Mouse (Mus musculus) forebrain, postnatal 0 days (tissue): ENCODE measurements around the gene Adamts9. TPM values are rescaled to one million over a fixed set of nuclear protein-coding genes. Genes with fewer than 3 reads are reported as not detected.
A peak's percentile ranks its signal among the peaks of the same experiment; 100 is the strongest.

ENCODE experiments used
- ATAC-seq: fragments of 200-750 bp; cut with Nextera tagmentation; 2 replicates; pipeline ENCODE4 v1.8.0; 2017; ENCODE audit warnings: mild to moderate bottlenecking, moderate library complexity
- DNase-seq: peaks from one replicate; pipeline ENCODE4 v3.0.0-alpha.2; 2015
- H3K27ac ChIP-seq: fragments of 300-500 bp; sonication (generic); 2 replicates; pipeline ENCODE4 v1.5.1; 2014; ENCODE audit warnings: low read depth, mild to moderate bottlenecking, antibody characterized with exemption, low read length, moderate library complexity, mixed read lengths
- H3K27me3 ChIP-seq: fragments of 300-500 bp; sonication (generic); 2 replicates; pipeline ENCODE4 v1.6.1; 2014; ENCODE audit warnings: mild to moderate bottlenecking, low read length, mixed read lengths; ENCODE audit not compliant: insufficient read depth
- H3K36me3 ChIP-seq: fragments of 300-500 bp; sonication (generic); 2 replicates; pipeline ENCODE4 v1.6.1; 2014; ENCODE audit warnings: mild to moderate bottlenecking, moderate library complexity; ENCODE audit not compliant: insufficient read depth
- H3K4me1 ChIP-seq: fragments of 300-500 bp; sonication (generic); 2 replicates; pipeline ENCODE4 v1.6.1; 2014; ENCODE audit warnings: antibody characterized with exemption; ENCODE audit not compliant: insufficient read depth
- H3K4me2 ChIP-seq: fragments of 300-500 bp; sonication (generic); 2 replicates; pipeline ENCODE4 v1.6.1; 2014; ENCODE audit warnings: low read depth, mild to moderate bottlenecking, moderate library complexity
- H3K4me3 ChIP-seq: fragments of 300-500 bp; sonication (generic); 2 replicates; pipeline ENCODE4 v1.5.1; 2014; ENCODE audit warnings: low read depth, low read length, mixed read lengths
- H3K9ac ChIP-seq: fragments of 300-500 bp; sonication (generic); 2 replicates; pipeline ENCODE4 v1.6.1; 2014; ENCODE audit warnings: mild to moderate bottlenecking
- H3K9me3 ChIP-seq: fragments of 300-500 bp; sonication (generic); 2 replicates; pipeline ENCODE4 v1.6.1; 2016; ENCODE audit warnings: low read length
- CTCF ChIP-seq: sonication (generic); IDR thresholded peaks from 2 replicates; pipeline ENCODE4 v1.5.1; 2016; ENCODE audit warnings: antibody characterized with exemption, control low read depth, low read depth
- WGBS: fragments of 180-500 bp; shearing (Covaris S2); extraction: QIAGEN DNeasy Blood & Tissue Kit; methylation state at CpG from one replicate; pipeline ENCODE4 v1.1.7; 2014; 5-methylcytosine and 5-hydroxymethylcytosine counted together
- polyA plus RNA-seq: library from polyadenylated mRNA; unstranded; fragments of >200 nt; fragmentation: Nextera tagmentation; extraction: Ambion mirVana; gene quantifications from 2 replicates; pipeline ENCODE4 v1.2.1, GENCODE M21; 2015
- total RNA-seq: library from RNA; depleted of rRNA; stranded (reverse); fragments of >200 nt; gene quantifications from 2 replicates; pipeline ENCODE4 v1.2.3, GENCODE M21; 2014

The Adamts9 gene
- total and polyA plus RNA-seq, 2 experiments from 2014 or later: 0.62 to 7.3 TPM

DNA sequence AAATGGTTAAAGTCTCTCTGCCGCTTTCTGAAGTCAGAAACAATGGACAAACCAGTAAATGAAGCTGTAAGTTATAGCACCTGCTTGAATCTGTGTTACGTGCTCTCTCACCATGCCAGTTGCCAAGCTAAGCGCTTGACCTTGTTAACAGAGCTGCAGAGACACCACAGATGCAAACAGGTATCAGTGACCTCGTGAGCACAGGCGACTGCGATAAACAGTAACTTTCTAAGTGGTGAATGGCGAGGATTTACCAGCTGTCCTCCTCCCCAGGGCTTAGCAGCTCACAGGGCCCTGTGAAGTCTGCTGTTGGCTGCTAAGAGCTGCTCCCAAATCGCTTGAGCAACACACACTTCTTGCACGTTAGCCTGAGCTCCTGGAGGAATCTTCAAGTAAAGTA, 80.7 kb downstream of the Adamts9 start:
- no peak for DNase-seq
- no peak for ATAC-seq
- 76% methylated on average over 9 of the region's 9 CpGs for WGBS
- no peak overlapping the region for H3K27ac ChIP-seq
- H3K36me3 ChIP-seq: no peaks in the 10 kb centered on the region
- no peak overlapping the region for H3K9ac ChIP-seq
- H3K4me1 ChIP-seq: no peaks in the 10 kb centered on the region
- no peak overlapping the region for H3K4me2 ChIP-seq
- H3K27me3 ChIP-seq: no peaks in the 10 kb centered on the region
- no peaks in the 10 kb centered on the region for H3K9me3 ChIP-seq
- H3K4me3 ChIP-seq: no peak overlapping the region
- TF ChIP-seq CTCF: no peak

DNA sequence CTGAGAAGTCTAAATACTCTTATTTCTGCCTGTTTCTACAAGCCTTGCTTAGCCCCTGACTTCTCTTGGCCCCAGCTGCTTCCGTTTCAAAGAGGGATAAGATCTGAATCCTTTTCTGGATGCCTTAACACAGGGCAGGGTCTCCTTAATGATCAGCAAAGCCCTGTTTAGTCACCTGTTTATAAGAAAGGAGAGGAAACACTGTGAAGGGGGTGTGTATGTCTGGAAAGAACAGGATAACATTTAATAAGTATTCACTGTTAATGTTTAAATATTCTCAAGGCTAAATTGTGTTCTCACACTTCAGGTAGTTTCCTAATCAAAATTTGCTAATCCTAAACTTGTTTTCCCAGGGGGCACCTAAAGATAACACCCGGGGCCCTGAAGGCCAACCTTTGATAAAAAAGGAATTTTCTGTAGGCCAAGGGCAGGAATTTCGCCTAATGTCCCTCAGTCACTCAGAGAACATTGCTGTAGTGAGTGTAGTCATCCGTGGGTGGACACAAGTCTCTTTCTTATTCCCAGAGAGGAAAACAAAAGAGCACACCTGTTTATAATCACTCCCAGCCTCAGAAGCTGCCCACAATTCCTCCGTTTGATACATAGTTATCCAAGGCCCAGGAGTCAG, 82.9 kb downstream of the Adamts9 start:
- ATAC-seq: no peak
- 75% methylated on average over 5 of the region's 5 CpGs for WGBS
- H3K9ac ChIP-seq: no peak overlapping the region

DNA sequence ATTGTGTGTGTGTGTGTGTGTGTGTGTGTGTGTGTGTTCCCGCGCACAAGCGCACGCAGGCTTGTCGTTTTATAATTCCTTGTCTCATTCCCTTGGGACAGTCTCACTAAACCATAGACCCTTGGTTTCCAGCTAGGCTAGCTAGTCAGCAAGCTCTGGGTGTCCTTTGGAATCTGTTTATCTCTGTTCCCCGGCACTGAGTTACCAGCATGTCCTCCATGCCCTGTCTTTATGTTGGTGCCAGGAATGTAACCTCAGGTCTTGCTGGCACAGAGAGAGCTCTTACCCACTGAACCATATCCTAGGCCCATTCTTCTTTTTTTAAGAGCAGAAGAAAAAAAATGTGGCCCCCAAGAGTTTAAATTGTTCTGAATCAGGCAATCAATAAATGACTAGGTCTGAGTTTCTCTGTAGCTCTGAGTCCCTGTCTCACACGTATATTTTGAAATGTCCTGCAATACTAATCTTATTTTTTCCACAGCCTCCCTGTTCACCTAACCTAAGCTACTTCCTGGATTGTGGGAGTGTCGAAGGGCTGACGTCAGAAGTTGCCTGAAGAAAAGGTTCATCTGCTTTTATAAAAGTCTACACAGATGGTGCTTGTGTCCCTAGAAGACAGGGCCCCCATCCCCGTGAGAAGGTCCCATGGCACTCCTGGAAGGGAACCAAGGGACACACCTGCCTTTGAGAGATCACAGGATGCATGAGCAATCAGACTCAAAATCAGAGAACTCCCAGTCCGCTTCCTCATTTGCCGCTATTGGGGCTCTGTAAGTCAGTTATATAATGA, 84.4 kb downstream of the Adamts9 start:
- 80% methylated on average over 12 of the region's 12 CpGs for WGBS
- no peak overlapping the region for H3K4me2 ChIP-seq
- no peak overlapping the region for H3K27ac ChIP-seq
- no peaks in the 10 kb centered on the region for H3K9me3 ChIP-seq
- no peak overlapping the region for H3K4me3 ChIP-seq
- H3K9ac ChIP-seq: no peak overlapping the region
- no peaks in the 10 kb centered on the region for H3K27me3 ChIP-seq
- no peak for TF ChIP-seq CTCF
- H3K36me3 ChIP-seq: no peaks in the 10 kb centered on the region
- DNase-seq (no peak), ATAC-seq (no peak)
- H3K4me1 ChIP-seq: no peaks in the 10 kb centered on the region

More for the DNA sequence above, 82.9 kb downstream of the Adamts9 start:
- Histone ChIP-seq H3K4me2 (no peak overlapping the region), H3K36me3 (no peaks in the 10 kb centered on the region), H3K9me3 (no peaks in the 10 kb centered on the region), H3K4me1 (no peaks in the 10 kb centered on the region), H3K4me3 (no peak overlapping the region), H3K27me3 (no peaks in the 10 kb centered on the region), H3K27ac (no peak overlapping the region)
- DNase-seq: no peak
- TF ChIP-seq CTCF: no peak

DNA sequence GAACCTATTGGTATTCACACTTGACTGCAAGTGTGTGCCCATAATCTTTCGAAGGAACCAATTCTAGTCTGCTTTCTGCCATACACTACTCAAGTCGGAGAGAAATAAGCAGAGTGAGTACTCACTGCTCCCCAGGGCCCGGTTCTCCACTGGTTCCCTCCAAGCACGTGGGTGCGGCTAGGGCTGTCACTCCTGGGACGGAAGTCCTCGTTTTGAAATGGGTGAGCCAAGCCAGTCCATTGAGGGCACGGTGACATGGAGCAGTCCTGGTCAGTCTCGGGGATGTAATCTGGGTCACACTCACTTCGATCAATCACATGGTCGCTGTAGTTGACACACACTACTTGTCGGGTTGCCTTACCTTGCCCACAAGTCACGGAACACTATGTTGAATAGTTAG, 85.5 kb downstream of the Adamts9 start:
- Histone ChIP-seq H3K9ac (no peak overlapping the region), H3K4me2 (no peak overlapping the region), H3K27ac (no peak overlapping the region), H3K9me3 (no peaks in the 10 kb centered on the region), H3K36me3 (no peaks in the 10 kb centered on the region), H3K4me1 (no peaks in the 10 kb centered on the region), H3K4me3 (no peak overlapping the region), H3K27me3 (no peaks in the 10 kb centered on the region)
- no peak for TF ChIP-seq CTCF
- WGBS: 93% methylated on average over 13 of the region's 13 CpGs
- no peak for ATAC-seq
- no peak for DNase-seq

DNA sequence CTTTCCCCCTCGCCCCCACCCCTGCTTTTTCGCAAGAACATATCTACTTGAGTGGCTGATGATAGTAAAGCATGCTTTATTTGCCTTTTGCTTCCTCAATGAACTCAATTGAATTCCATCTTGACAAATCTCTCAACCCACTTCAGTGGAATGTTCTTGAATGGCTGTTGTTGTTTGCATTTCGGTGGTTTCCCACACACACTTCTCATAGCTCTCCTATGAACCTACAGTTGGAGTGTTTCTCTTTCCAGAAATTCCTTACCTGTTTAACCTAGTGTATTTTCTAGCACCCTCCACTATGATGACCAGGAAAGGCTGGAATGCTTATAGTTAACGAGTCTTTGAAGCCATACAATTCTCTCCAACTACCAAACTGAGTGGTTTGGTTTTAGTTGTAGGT, 88.4 kb downstream of the Adamts9 start:
- H3K27ac ChIP-seq: no peak overlapping the region
- no peak for TF ChIP-seq CTCF
- no peak overlapping the region for H3K9ac ChIP-seq
- WGBS: 92% methylated on average over 4 of the region's 4 CpGs
- no peak for ATAC-seq
- DNase-seq: no peak
- H3K27me3 ChIP-seq: no peaks in the 10 kb centered on the region
- H3K4me3 ChIP-seq: no peak overlapping the region
- no peaks in the 10 kb centered on the region; the same call in 1 of the 2 replicates for H3K4me1 ChIP-seq
- no peaks in the 10 kb centered on the region for H3K9me3 ChIP-seq
- H3K4me2 ChIP-seq: no peak overlapping the region
- no peaks in the 10 kb centered on the region for H3K36me3 ChIP-seq

DNA sequence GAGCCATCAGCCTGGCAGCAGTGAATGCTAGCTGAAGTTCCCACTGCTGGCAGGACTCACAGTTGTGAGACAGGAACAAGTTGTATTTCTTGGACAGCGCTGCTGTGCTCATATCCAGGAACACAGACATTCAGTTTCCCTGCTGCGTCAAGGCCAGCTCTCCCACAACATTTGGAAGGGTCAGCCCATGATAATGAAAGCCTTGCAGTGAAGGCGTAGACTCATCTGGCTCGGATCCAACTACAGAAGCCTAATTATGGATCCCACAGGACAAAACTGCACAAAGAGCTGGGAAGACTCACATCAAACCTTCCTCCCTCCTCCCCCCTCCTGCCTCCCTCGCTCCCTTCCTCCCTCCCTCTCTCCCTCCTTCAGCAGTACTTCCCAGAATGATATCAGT, 93.0 kb downstream of the Adamts9 start:
- Histone ChIP-seq H3K9ac (no peak overlapping the region), H3K4me2 (no peak overlapping the region), H3K27ac (no peak overlapping the region), H3K9me3 (no peaks in the 10 kb centered on the region), H3K27me3 (no peaks in the 10 kb centered on the region), H3K4me3 (no peak overlapping the region), H3K36me3 (no peaks in the 10 kb centered on the region), H3K4me1 (no peaks in the 10 kb centered on the region; the same call in 1 of the 2 replicates)
- peak; percentile 70 for DNase-seq
- TF ChIP-seq CTCF: no peak
- peak; percentile 64 for ATAC-seq
- WGBS: 8% methylated on average over 5 of the region's 5 CpGs

DNA sequence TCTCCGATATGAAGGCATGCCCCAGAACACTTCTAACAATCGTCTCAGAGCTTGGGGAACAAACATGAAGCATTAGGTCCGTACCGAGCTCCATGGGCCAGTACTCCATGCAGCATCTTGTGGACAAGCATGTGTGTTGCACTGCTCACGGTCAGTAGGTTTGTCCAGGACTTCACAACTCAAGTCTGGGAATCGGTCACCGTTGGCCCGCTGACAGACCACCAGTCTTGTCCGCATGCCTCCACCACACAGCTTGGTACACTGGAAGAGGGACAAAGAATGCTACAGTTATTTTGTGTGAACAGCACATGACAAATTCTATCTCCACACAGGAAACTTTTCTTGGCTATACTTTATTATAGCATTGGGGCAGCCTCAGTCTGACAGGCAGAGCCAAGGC, 94.1 kb downstream of the Adamts9 start:
- Histone ChIP-seq H3K4me3 (no peak overlapping the region), H3K27ac (no peak overlapping the region), H3K9me3 (no peaks in the 10 kb centered on the region), H3K9ac (no peak overlapping the region), H3K27me3 (no peaks in the 10 kb centered on the region), H3K4me1 (no peaks in the 10 kb centered on the region; the same call in 1 of the 2 replicates), H3K4me2 (no peak overlapping the region), H3K36me3 (no peaks in the 10 kb centered on the region)
- ATAC-seq: no peak
- no peak for DNase-seq
- 85% methylated on average over 9 of the region's 9 CpGs for WGBS
- no peak for TF ChIP-seq CTCF
